Mouse (Mus musculus) inflammation-experienced regulatory T-cells (primary cell): ENCODE results near the gene Tnfsf14. TPM values are rescaled to one million over a fixed set of nuclear protein-coding genes. Genes with fewer than 3 reads are reported as not detected.

Experiments used
- polyA plus RNA-seq, 2 experiments: library from polyadenylated mRNA; unstranded; fragments of 100-300 nt; shearing (Covaris generic); gene quantifications; one replicate each; pipeline ENCODE4 v1.2.1; 2017

The Tnfsf14 gene
- 10 to 100 TPM in 1 of 2 experiments, 1 to 10 TPM in 1; 8.8 to 23.0 TPM for polyA plus RNA-seq

GRCm38 (mm10) chr17:57194041-57194507 lies at the start of gene Tnfsf14:
Gene Tnfsf14, minus strand, starts transcription at chr17:57194177.

DNA sequence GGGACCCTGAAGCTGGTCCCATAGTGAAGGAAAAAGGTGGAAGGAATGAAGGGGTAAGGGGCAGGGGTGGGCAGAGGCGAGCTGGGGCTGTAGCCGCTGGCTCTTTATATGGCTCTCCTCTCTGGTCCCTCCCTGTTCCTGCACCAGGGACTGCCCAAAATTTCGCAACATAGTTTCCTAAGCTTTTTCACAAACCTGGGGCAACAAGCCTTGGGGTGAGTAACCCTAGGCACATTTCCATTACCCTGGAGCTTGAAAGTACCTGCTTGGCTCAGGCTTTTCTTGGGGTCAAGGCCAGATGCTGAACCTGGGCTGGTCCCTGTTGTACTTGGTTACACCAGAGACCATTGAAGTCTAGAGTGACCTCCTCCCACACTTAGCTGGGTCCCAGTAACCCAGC lies 34.0 kb upstream of the Tnfsf14 start, which contains the start of gene C3:
Gene C3, minus strand, starts transcription at position 123 of the 400 bp plus-strand sequence.

DNA sequence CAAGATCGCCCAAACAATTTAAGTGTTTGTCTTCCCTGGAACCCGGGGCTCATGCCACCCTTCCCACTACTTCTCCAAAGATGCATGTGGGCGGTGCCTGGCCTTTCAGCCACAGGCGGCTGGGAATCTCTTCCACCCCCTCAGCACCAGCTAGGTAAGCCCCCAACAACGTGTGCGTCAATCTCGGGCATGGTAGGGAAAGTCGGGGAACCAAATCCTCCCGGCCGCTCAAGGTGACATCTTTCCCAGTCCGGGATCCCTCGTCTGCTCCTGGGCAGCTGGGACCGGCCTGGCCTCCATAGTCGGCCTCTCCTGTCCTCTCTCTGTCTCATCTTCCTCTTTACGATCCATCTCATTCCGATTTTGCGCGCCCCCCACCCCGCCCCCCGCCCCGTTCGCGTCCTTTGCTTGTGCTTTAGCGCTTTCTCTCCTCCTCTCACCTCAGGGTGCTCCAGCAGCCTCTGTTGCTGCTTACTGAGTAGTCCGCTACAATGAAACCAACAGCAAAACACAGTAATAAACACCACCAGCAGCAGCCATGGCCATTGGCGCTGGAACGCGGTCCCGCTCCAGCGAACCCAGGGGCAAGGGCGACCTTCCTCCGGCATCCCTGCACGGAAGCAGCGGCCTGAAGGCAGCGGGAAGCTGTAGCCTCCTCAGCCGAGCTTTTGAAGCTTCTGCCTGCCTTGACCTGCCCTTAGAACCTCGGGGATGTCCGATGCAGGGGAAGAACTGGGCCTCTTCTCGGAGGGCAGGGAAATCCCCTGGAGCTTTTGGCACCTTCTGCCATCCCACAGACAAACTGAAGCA lies 44.8 kb downstream of the Tnfsf14 start, which contains the start of gene Cd70:
Gene Cd70, minus strand, starts transcription at position 784 of the 810 bp plus-strand sequence.

Other genes starting within 250 kb of the Tnfsf14 start
- gene Acer1, start 212.1 kb downstream of the Tnfsf14 start, polyA plus RNA-seq: not detected
- 10 to 100 TPM; 70.9 to 88.2 TPM for gene Clpp, start 203.9 kb downstream of the Tnfsf14 start, polyA plus RNA-seq
- 10 to 100 TPM; 31.4 to 37.2 TPM for gene Alkbh7, start 196.8 kb downstream of the Tnfsf14 start, polyA plus RNA-seq
- gene Pspn, start 194.2 kb downstream of the Tnfsf14 start, polyA plus RNA-seq: 1 to 10 TPM; 1.2 to 2.1 TPM
- gene Gtf2f1, start 182.9 kb downstream of the Tnfsf14 start, polyA plus RNA-seq: 10 to 100 TPM; 88.5 to 98.7 TPM
- 1 to 10 TPM; 1.5 to 1.6 TPM for gene Gm17949, start 182.7 kb downstream of the Tnfsf14 start, polyA plus RNA-seq
- 10 to 100 TPM; 34.8 to 42.0 TPM for gene Khsrp, start 162.7 kb downstream of the Tnfsf14 start, polyA plus RNA-seq
- gene Slc25a41, start 152.5 kb downstream of the Tnfsf14 start, polyA plus RNA-seq: not detected
- gene Crb3, start 135.1 kb downstream of the Tnfsf14 start, polyA plus RNA-seq: 1 to 10 TPM; 3.5 to 6.3 TPM
- gene Slc25a23, start 134.3 kb downstream of the Tnfsf14 start, polyA plus RNA-seq: 1 to 10 TPM; 4.1 to 9.8 TPM
- gene Dennd1c, start 115.7 kb downstream of the Tnfsf14 start, polyA plus RNA-seq: 100 to 1,000 TPM; 268 to 282 TPM
- 1 to 10 TPM; 1.6 to 1.8 TPM for gene Tubb4a, start 106.4 kb downstream of the Tnfsf14 start, polyA plus RNA-seq
- gene Tnfsf9, start 88.9 kb downstream of the Tnfsf14 start, polyA plus RNA-seq: 10 to 100 TPM in 1 of 2 experiments, 1 to 10 TPM in 1; 5.8 to 14.8 TPM
- gene Cd70, start 44.4 kb downstream of the Tnfsf14 start, polyA plus RNA-seq: 1 to 10 TPM in 1 of 2 experiments, under 1 TPM in 1; 0.51 to 1.9 TPM
- under 1 TPM; 0.70 to 0.71 TPM for gene C3, start 34.0 kb upstream of the Tnfsf14 start, polyA plus RNA-seq
- gene Gpr108, start 54.3 kb upstream of the Tnfsf14 start, polyA plus RNA-seq: 10 to 100 TPM; 75.0 to 81.8 TPM
- 1 to 10 TPM; 5.5 to 9.6 TPM for gene Trip10, start 55.3 kb upstream of the Tnfsf14 start, polyA plus RNA-seq
- 100 to 1,000 TPM; 171 to 245 TPM for gene Vav1, start 84.9 kb upstream of the Tnfsf14 start, polyA plus RNA-seq
- 1 to 10 TPM in 1 of 2 experiments, under 1 TPM in 1; 0.43 to 3.2 TPM for gene Adgre1, start 164.5 kb upstream of the Tnfsf14 start, polyA plus RNA-seq